Mouse (Mus musculus) megakaryocyte, adult 5-6 weeks (primary cell): ENCODE measurements around the gene Efnb2. TPM values are rescaled to one million over a fixed set of nuclear protein-coding genes. Genes with fewer than 3 reads are reported as not detected.
A peak's percentile ranks its signal among the peaks of the same experiment; 100 is the strongest.

ENCODE experiments used
- ATAC-seq: 2 replicates; pipeline ENCODE4 v1.8.0; 2016; ENCODE audit warnings: mild to moderate bottlenecking, inconsistent platforms; ENCODE audit not compliant: poor library complexity, severe bottlenecking
- total RNA-seq, 2 experiments: library from RNA; stranded (forward) in 1 of 2; stranded (reverse) in 1 of 2; fragments of 153-499, 151-499 nt in 1 of 2; fragments of 221-1000, 200-1000 nt in 1 of 2; gene quantifications; 2 replicates each; pipeline versions ENCODE4 v1.2.3 to v1.2.4; 2015 to 2017

Gene Efnb2
- total RNA-seq (2015): 0.52 and 0.78 TPM in 2 replicates
- 0.18 and 0.45 TPM in 2 replicates for total RNA-seq (2017)

DNA sequence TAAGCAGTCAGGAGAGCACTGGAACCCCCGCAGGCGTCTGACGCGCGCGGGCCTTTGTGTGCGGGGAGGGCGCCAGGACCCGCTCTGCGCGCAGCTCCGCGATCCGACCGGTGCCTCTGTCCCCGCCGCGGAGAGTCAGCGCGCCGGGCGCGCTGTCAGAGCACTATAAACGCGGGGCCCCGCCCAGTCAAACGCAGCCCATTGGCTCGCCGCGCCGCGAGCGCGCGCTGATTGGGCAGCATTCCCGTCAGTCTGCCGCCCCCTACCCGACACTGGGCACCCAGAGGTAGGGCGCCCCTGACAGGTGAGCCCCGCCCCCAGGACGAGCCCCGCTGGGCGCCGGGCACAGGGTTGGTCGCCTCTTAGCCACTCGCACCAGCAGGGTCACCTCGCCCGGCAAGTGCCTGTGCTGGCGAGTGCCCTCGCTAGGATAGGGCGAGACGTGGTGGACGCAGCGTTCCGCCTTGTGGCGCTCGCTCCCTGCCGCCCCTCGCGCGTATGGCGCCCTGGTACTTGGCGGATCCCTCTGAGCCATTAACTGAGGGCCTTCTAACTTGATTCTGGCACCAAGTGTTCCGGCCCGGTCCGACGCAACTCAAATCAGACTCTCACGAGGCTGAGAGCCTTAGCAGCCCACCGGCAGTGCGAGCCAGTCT lies at the start of gene Efnb2:
TSS of gene Efnb2 (minus strand) at position 140 of the 656 bp plus-strand sequence.
- peak; percentile 78 for ATAC-seq

DNA sequence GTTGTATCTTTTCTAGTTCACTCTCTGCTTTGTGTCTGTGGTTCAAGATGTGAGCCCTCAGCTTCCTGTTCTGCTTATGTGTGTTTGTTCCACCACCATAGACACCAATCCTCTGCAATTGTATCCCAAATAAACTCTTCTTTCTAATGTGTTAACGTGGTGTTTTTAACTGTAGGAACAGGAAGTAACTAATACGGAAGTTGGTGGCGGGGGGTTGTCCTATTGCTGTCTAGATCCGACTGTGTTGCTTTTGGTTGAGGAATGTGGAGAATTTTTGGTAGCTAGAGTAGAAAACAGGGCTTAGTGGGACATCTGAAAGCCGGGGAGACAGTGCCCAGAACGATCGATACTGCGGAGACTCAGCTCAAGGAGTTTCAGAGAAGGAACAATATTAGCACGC lies 43.8 kb upstream of the Efnb2 start:
- ATAC-seq: peak; percentile 71

DNA sequence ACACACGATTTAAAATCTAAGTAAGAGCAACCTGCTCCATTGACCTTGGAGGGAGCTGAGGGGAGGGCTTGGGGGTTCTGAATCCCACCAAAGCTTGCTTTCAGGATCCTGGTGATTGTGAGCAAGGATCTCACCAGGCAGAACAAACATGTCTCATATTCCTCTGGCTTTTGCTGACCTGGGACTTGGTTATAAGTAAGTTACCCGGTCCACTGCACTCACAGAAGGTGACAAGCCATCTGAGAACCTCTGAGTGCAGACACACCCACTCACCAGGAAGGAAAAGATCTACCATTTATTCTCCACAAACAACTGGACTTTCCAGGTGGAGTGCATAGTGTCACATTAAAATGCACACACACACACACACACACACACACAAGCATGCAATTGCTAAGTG lies 42.6 kb upstream of the Efnb2 start:
- ATAC-seq: no peak

DNA sequence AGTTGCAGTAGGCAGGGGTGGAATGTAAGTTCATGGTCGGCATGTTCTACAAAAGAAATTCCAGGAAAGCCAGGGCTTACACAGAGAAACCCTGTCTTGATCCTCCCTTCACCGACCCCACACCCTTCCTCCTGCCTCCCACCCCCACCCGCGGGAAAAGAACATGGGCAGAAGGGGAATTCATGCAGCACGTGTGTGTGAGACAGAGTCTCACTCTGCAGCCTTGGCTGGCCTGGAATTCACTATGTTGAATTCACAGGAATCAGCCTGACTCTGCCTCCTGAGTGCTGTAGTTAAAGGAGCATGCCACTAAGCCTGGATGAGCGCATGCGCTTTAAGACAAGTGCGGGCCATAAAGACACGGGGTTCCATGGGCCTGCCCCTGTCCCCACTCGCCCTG lies 39.8 kb upstream of the Efnb2 start:
- ATAC-seq: no peak

DNA sequence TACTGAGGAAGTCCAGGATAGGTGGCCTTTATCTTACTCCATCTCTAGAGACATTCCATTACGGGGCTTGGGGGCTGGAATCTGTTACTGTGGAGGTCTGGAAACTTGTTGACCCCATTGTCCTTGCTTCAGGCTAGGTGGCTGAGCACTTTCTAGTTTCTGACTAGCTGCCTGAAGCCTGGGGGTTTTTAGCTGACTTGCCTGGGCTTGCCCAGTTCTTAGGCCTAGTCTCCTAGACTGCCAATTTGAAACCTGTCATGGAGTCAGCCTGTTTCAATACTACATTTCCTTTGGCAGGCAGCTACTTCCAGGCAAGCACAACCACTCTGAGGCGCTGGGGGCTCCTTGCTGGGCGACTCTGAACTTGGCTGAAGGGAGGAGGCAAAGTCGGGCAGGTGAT lies 39.2 kb upstream of the Efnb2 start:
- no peak for ATAC-seq

DNA sequence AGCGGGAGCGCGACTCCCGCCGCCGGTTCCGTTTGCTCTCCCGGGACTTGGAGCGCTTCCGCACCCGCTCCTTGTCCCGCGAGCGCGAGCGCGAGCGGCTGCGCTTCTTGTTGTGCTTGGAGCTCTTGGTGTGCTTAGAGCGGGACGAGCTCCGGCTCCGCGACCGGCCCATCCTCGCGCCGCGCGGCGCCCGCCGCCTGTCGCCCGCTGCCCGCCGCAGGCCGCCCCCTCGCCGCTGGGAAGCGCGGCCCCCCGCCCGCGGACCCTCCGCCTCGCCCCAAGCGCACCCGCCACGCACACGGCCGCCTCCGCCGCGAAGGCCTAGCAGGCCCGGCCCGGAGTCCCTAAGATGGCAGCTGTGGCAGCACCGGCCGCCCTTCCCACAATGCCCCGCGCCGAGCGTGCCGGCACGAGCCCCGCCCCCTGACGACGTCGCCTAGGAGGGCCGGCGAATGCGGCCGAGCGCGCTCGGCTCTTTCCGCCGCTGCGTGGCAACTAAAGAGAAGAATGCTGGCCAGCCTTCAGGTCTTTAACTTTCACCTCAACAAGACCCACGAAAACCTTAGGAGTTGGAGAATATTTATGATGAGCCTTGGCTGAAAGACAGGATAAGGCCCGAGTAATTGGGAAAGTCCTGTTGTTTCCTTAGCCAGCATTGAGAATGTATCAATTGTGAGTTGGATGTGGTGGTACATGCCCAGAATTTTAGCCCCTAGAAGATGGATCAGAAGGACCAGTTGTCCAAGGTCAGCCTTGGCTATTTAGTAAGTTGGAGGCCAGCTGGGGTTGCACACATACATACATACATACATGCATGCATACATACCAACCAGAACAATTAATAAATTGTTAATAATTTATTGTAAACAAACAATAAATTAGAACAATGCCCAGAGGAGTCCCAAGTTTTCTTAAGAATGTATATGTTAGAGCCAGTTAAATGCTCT lies 29.4 kb upstream of the Efnb2 start, which contains the start of gene Arglu1:
TSS of gene Arglu1 (minus strand) at position 376 of the 947 bp plus-strand sequence.
- ATAC-seq: peak; percentile 96

DNA sequence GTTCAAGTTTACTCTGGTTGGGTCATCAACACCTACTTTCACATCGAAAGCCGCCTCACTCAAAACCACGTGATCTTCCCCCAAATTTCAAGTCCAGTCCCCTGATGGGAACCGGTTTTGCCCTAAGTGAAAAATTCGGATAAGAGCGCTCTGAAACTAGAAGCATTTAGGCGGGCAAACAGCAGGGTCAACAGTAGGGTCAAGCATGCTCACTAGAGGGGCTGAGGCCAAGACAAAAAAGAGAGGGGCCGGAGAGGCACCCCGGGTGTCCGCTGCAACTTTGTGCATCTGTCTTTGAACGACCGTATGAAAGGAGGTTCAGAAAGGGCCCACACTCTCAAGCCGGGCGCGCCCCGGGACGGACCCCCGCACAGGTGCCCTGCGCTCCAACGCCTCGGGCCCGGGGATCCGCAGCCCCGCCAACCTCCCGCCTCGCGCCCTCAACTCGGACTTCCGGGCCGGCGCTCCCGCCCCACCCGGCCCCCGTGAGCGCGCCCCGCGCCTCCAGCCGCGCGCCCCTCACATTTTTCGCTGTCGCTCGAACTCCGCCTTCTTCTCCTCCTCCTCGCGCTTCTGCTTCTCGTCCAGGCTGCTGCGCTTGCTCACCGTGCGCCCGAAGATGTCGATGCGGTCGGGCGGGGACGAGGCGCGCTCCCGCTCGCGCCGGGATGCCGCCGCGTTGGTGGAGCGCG lies 28.6 kb upstream of the Efnb2 start:
- peak; percentile 62 for ATAC-seq

DNA sequence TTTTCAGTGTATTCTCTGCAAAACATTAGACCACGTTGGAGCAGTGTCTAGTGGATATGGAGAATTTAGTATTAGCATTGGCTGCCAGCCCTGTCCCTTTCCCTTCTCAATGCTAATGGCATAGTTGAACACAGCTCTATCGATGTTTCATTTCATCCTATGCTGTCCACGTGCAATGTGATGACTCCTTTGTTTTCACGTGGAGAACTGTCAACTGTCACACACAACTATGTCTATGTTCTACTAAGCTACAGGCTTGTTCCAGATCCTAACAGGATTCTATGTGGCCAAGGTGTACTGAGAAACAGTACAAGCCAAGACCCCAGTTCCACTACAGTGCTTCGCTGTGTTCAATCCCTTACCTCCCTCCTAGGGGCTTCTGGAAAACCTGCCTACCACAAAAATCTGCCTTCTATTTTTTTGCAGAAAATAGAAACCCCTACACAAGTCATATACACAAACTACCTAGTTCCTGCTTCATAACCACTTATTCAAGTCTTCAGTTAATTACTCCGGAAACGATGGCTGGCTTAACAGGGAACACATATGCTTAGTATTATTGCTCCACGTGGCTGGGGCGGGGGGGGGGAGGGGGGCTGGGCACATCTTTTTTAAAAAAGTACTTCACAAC lies 27.9 kb upstream of the Efnb2 start:
- 0 out of 2 replicates have a peak, but pooled peaks have one; percentile 3 for ATAC-seq

DNA sequence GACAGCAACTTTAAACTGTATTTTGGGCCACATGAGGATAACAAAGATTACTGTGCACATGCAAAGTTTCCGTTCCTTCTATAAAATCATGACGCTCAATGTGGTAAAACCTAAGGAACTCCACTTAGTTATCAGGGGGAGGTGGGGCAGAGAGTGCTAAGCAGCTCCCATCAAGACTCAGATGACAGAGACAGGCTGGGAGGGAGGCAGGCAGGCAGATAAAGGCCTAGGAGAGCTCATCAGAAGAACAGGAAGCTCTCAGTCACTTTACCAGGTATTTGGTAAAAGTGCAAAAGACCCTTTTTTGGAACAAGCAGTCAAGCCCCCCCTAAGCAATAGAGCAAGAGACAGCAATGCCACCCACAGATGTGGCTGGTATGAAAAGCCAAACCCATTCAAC lies 24.5 kb upstream of the Efnb2 start:
- no peak for ATAC-seq

DNA sequence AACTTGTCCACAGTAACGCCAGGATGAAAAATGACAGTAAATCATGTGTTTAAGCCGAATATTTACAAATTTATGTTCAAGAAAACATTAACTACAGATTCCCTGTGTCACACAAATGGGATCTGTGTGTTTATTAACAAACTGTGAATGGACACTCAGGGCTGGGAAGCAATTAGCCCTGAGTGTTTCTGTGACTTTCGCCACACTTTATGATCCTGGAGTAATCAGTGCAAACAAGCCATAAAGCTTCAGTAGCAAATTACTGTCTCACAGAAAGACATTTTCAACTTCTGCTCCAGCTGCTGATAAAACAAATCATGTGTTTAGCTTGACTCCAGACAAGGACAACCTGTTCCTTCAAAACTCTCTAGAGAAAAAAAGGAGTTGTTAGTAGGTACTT lies 21.7 kb upstream of the Efnb2 start:
- ATAC-seq: no peak

DNA sequence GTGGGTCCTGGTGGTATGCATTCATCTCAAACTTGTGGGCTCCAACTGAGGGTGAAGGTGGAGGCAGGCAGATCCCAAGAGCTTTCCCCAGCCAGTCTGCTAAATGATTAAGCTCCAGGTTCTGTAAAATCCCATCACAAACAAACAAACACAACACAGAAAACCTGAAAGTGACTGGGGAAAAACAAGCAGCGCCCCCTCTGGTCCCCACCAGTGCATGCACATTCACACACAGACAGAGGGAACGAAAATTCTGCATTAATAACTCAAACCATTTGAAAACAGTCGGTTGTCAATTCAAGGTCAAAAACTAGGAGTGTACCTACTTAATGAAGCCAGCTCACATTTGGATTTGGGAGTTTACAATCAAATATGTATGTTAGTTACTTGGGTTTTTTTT lies 17.2 kb upstream of the Efnb2 start:
- ATAC-seq: no peak

DNA sequence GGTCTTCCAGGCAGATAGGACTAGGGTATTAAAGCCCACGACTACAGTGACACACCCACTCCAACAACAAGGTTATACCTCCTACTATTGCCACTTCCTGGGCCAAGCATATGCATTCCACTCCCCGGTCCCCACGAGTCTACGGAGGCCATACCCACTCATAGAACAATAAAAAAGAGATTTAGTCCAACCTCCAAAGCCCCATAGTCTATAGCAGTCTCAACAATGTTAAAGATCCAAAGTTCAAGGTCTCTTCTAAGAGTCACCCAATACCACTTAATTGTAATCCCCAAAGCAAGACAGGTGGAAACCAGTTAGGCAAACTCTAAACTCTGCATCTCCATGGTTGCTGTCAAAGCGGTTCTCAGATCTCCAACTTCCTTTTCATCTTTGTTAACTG lies 13.8 kb upstream of the Efnb2 start:
- no peak for ATAC-seq

DNA sequence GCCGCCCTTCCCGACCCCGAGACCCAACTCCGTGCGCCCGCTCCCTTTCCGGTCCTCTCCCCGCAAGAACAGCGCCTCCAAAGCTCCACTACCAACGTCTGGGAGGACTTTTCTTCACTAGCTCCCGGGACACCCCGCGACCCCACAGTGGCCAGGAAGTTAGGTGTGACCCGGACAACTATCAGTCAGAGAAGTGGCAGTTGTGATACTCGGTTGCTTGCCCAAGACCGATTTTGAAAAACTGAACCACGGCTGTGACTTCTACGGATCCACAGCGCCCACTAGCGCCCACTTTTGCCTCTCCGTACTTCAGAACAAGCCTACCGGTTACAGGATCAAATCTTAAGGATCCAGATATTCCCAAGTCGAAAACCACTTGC lies 707 bp upstream of the Efnb2 start:
- ATAC-seq: peak; percentile 73

DNA sequence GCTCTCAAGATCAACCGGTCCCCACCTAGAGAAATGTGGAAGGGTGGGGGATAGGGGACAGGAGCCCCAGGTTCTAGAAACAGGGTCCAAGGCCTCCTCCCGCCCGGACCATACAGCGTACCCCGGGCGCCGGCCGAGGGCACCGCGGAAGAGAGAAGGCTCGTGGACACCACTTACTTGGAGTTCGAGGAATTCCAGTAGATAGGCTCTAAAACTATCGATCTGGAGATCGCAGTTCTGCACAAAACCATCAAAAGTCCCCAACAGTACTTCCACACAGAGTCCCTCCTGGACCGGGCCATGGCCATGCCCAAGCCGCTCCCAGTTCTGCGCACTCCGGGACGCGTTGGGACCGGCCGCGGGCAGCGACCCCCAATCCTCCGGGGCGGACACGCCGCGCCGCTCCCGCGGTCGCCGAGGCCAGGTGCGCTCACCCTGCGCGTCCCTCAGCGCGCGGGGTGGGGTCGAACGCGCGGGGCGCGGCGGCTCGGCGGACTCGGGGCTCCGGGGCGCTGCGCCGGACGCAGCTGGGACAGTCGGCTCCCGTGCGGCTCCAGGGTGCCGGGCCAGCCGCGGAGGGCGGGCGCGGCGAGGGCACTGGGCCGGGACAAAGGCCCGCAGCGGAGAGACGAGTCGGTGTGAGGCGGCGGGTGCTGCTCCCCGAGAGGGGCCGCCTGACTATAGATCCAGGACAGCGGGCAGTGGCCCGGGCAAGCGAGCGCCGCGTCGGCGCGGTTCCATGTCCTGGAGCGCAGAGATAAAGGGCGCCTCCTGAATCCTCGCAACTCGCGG lies 539 bp downstream of the Efnb2 start:
- ATAC-seq: no peak

DNA sequence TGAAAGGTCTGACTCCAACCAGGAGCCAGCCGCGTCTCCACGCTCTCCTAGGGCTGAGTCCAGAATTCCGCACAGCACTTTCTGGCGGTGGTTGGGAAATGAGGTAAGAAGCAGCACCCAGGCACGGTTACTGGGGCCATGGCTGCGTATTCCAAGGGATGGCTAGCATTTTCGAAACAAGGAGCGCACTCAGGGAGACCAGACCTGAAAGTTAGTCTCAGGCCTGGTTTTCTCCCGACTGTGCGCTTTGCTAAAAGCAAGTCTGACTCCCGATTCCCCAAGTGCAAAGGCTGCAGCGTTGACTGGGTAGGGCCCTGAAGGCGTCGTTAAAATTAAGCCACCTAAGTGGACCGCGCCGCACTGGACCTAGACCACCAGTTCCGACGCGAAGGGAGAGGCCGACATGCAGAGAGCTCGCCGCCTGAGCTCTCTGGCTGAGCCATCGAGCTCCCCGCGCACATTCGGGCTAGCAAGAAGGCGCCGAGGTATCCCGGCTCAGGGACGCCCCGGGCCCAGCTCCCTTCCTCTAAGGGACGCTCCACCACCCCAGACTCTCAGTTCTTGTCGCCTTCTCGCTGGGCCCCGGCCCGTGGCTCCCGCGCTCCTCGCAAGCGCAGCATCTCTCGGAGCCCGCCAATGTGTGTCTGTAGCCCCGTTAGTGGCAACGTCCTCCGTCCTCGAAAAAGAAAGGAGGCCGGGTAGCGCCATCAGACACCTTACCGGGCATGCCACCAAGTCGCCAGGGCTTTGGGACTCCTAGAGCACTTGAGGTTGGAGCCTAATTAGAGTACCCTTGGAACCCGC lies 1.3 kb downstream of the Efnb2 start:
- ATAC-seq: no peak

DNA sequence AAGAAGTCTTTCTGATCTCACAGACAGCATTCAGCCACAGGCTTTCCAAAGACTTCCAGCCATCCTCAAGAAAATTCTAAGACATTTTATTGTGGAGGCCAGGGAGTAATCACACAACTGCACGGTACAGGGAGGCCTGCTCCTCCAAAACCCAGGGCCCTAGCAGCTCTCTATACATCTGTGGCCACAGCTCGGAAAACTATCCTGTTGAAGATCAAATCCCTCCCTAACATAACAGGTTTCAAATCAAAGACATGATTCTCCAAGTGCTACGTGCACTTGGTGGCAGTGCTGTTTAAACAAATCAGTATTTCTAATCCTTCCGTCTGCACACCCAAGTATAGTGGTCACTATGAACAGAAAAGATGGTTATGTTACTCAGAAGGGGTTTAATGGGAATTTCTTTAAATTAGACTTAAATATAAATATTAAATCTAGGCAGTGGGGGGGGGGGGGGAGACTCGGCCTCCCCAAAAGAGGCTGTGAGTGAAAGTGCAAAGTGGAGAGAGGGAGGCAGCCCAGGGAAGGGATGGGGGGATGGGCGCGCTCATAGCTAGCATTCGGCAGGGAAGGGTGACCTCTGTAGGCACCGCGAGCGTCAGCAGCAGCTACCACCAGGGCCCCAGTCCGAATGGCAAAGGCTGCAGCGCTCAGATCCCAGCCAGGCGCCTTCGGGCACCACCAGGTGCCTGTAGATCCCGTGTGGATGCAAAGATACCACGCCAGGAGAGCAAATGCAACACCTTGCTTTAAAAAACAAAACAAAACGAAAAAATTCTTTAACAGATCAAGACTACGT lies 2.4 kb downstream of the Efnb2 start:
- ATAC-seq: 0 out of 2 replicates have a peak, but pooled peaks have one; percentile 23

DNA sequence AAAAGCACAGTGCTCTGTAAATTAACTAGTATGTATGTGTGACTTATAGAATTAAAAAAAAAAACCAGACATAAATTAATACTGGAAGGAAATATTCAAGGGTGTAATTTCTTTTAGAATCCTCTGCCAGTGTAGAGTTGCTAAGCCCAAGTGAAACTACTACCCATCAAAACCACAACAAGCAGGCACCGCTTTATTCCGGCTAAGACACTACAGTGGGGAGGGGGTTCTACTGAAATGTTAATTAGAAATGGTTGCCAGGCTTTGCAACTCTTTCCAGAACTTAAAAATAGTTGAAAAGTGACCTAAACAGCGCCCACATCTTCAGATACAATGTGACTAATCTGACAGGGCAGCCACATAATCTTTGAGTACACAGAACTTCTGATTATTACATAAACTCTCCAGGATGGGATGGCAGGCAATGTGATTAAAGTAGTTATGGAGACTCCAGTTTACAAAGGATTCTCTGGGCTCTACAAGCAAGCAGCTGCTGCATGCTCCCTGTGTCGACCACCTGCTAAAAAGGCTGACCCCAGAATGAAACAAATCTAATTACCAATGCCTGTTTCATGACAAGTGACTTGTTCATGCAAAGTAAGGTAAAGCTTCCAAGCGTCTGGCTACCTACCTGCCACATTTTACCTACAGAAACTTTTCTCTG lies 3.2 kb downstream of the Efnb2 start:
- ATAC-seq: no peak
